Mouse (Mus musculus) C2C12 (cell line): ENCODE results near the gene Olfml1. TPM values are rescaled to one million over a fixed set of nuclear protein-coding genes. Genes with fewer than 3 reads are reported as not detected.

Source experiments
- H3K27me3 ChIP-seq: one replicate; pipeline ENCODE4 v1.6.1; 2011; ENCODE audit not compliant: control insufficient read depth, insufficient read depth, insufficient read length
- H3K36me3 ChIP-seq: one replicate; pipeline ENCODE4 v1.6.1; 2011; ENCODE audit not compliant: control insufficient read depth, insufficient read depth
- H3K4me3 ChIP-seq: one replicate; pipeline ENCODE4 v1.5.1; 2011; ENCODE audit warnings: mild to moderate bottlenecking, control low read depth; ENCODE audit not compliant: poor library complexity, insufficient read depth, severe bottlenecking
- H3K79me2 ChIP-seq: one replicate; pipeline ENCODE4 v1.6.1; 2011; ENCODE audit not compliant: control insufficient read depth, insufficient read depth
- H3K79me3 ChIP-seq: one replicate; pipeline ENCODE4 v1.6.1; 2011; ENCODE audit warnings: low read depth, control low read depth
- H3ac ChIP-seq: one replicate; pipeline ENCODE3; 2011; ENCODE audit warnings: low read depth; ENCODE audit not compliant: control insufficient read depth, insufficient read length
- CEBPB ChIP-seq: IDR thresholded peaks from one replicate; pipeline ENCODE4 v1.6.1; 2011; ENCODE audit warnings: low read depth, mild to moderate bottlenecking, control low read depth, moderate library complexity
- CTCF ChIP-seq: IDR thresholded peaks from one replicate; pipeline ENCODE4 v1.5.1; 2011; ENCODE audit not compliant: control insufficient read depth, insufficient read depth, insufficient read length
- FOSL1 ChIP-seq: IDR thresholded peaks from one replicate; pipeline ENCODE4 v1.8.0; 2011; ENCODE audit warnings: mild to moderate bottlenecking, low read length; ENCODE audit not compliant: poor library complexity, insufficient read depth, severe bottlenecking
- MAX ChIP-seq: IDR thresholded peaks from one replicate; pipeline ENCODE4 v1.6.1; 2011; ENCODE audit warnings: mild to moderate bottlenecking, control low read depth
- MYOD1 ChIP-seq: IDR thresholded peaks from one replicate; pipeline ENCODE4 v1.6.1; 2011; ENCODE audit warnings: low read depth; ENCODE audit not compliant: control insufficient read depth, insufficient read length
- MYOG ChIP-seq: IDR thresholded peaks from one replicate; pipeline ENCODE4 v1.6.1; 2011; ENCODE audit not compliant: control insufficient read depth, insufficient read length; ENCODE audit errors: extremely low read depth
- USF1 ChIP-seq: IDR thresholded peaks from one replicate; pipeline ENCODE4 v1.6.1; 2011; ENCODE audit warnings: low read depth, mild to moderate bottlenecking, control low read depth, moderate library complexity
- polyA plus RNA-seq: library from polyadenylated mRNA; unstranded; fragments of >200 nt; fragmentation: generic; extraction: Trizol; gene quantifications from one replicate; pipeline ENCODE4 v1.2.1, GENCODE M21; 2012; ENCODE audit warnings: missing spikeins

The Olfml1 gene
- polyA plus RNA-seq, 1 experiment: not detected

DNA sequence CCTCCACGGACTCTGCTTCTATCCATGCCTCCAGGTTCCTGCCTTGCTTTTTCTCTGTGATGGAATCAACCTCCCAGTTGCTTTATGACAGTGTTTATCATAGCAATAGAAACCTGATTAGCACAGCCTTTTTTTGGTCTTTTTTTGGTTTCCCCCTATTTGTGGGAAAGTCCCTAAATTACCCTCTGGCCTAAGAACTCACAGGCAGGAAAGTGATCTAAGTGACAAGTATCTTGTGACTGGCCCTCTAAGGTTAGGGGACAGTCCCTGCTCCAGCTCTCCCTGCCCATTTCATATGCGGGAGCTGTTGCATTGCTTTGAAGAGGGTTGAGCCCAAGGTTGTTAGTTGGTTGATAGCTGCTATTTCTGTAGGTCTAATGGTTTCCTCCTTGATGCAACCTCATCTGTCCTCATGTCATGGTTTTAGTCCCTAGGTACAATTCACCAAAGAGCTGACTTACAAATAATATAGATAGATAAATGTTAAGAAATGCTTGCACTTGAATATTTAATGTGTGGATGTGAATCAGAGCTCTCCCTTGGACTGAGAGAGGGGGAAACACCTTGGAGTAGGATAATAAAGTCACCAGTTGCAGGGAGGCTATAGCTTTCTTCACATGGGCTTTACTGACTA lies 42.5 kb downstream of the Olfml1 start:
- Histone ChIP-seq H3K79me2 (no peaks in the 10 kb centered on the region), H3K4me3 (no peak overlapping the region), H3K79me3 (no peaks in the 10 kb centered on the region), H3K36me3 (no peaks in the 10 kb centered on the region), H3K27me3 (no peaks in the 10 kb centered on the region), H3ac (no peak overlapping the region)
- TF ChIP-seq MAX: no peak
- TF ChIP-seq MYOG: no peak
- no peak for TF ChIP-seq USF1
- no peak for TF ChIP-seq CEBPB
- no peak for TF ChIP-seq CTCF
- no peak for TF ChIP-seq MYOD1
- no peak for TF ChIP-seq FOSL1

DNA sequence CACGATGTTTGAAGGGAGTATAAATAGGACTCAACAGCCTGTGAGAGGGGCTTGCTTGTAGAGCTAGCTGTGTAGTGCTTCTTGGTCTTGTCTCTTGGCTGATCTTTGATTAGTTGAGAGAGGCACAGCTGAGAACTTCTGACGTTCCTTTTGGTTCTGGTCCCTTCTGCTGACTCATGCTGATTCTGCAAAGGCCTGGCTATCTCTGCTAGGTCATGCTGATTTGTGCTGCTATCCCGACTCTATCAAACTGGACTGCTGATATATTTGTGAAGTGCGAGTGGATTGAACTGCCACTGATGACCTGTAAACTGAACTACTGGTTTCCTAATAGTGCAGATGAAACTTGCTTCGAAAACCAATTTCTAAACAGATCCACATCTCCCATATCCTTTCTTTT lies 43.6 kb downstream of the Olfml1 start:
- no peak overlapping the region for H3K4me3 ChIP-seq
- no peaks in the 10 kb centered on the region for H3K36me3 ChIP-seq
- no peak overlapping the region for H3ac ChIP-seq
- no peaks in the 10 kb centered on the region for H3K79me3 ChIP-seq
- H3K27me3 ChIP-seq: no peaks in the 10 kb centered on the region
- TF ChIP-seq MAX (no peak), MYOD1 (no peak), USF1 (no peak)
- no peaks in the 10 kb centered on the region for H3K79me2 ChIP-seq

DNA sequence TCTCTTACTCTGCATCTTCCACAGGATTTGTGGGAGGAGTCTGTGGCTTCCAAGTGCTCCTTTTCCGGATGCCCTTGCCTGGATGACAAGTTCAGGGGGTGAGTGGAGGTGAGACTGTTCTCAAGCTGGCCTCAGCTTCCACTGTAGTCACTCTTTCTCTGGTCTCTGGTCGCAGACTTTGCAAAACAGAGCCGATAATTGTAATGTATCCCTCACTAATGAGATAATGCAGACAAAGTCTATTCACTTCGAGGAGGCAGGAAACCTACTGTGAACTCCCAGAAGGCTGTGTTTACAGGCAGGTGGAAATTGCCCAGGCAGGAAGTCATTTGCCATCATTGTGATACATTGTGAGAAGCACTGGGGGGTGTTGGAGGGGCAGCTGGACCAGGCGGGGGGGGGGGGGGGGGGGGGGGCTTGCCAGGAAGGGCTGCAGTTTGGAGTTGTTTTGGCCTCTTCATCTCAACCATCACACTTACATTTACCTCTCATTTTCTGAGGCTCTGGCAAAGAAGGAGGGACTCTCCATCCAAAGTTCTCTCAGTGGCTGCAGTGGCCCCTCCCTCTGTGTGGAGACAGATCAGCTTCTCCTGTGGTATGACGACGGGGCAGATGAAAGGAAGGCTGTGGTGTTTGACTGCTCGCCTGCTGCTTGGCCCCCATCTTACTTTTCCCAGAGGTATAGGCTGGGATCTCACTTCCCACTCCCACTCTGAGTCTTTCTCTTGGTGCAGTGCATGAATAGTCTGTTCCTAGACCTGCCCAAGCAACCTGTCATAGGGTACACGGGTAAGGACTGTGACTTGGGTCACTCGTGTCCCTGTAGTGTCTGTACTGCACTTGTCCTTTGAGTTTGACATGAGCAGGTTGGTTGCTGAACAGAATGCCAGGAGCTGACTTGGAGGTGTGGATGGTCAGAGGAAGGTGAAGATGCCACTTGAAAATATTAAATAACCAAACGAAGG lies 51.1 kb downstream of the Olfml1 start:
- Histone ChIP-seq H3K79me3 (no peaks in the 10 kb centered on the region), H3K36me3 (no peaks in the 10 kb centered on the region), H3K79me2 (no peaks in the 10 kb centered on the region), H3ac (no peak overlapping the region), H3K27me3 (no peaks in the 10 kb centered on the region), H3K4me3 (no peak overlapping the region)
- TF ChIP-seq MYOG (no peak), CTCF (no peak), CEBPB (no peak), MYOD1 (no peak), USF1 (no peak), FOSL1 (no peak), MAX (no peak)

DNA sequence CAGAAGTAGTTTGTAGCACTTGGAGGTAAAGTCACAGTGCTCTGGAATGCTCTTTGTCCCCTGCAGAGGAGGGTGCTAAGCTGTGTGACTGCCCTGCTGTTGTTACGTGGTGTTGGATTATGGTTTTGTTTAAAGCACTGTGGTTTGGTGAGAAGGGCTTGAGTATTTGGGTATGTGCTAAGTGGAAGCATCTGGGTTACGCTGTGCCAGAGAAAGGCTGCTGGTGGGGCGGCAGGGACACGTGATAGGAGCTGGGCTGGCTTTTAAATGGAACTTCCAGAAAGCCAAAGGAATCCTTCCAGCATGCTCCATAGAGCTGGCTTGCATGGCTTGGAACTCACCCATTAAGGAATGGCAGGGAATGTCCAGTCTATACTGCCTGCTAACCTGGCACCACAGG lies 52.0 kb downstream of the Olfml1 start:
- Histone ChIP-seq H3K27me3 (no peaks in the 10 kb centered on the region), H3K79me3 (no peaks in the 10 kb centered on the region), H3K79me2 (no peaks in the 10 kb centered on the region), H3ac (no peak overlapping the region), H3K36me3 (no peaks in the 10 kb centered on the region), H3K4me3 (no peak overlapping the region)
- TF ChIP-seq FOSL1 (no peak), CTCF (no peak), MYOG (no peak), USF1 (no peak), MYOD1 (no peak), MAX (no peak), CEBPB (no peak)

DNA sequence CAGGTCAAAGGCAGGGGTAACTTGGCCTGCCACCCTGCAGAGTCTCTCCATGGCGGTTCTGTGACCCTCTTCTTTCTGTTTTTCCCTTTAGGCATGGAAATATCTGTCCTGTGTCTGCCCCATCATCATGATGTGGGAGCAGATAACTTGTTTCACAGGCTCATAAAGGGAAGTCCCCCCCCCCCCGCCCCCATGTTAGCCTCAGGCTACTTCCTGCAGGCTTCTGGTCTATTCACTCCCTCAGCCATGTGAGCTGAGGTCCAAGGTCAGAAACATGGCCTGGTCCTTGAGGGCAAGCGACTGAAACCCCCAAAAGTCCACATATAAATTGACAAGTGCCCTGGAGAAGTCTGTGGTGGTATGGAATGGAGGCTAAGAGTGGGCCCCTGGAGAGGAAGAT lies 52.9 kb downstream of the Olfml1 start:
- H3K79me2 ChIP-seq: no peaks in the 10 kb centered on the region
- H3K4me3 ChIP-seq: no peak overlapping the region
- H3K27me3 ChIP-seq: no peaks in the 10 kb centered on the region
- TF ChIP-seq CTCF: no peak
- H3ac ChIP-seq: no peak overlapping the region
- no peaks in the 10 kb centered on the region for H3K36me3 ChIP-seq
- no peaks in the 10 kb centered on the region for H3K79me3 ChIP-seq

DNA sequence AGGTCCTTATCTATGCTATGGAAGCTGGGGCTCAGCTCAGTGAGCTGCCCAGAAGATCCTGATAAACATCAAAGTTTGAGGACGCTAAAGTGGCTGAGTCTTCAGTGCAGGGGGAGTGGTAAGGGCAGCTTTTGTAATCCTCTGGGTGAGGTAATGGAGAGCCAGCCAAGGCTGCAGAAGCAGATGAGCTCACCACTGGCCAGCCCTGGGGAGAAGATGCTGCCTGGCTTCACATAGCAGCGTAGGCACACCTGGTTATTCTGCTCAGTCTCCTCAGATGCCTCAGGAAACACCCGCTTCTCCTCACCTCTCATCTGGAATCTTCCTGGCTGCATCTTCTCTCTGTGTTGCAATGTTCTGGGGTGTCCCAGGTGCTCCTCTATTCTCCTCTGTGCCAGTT lies 57.2 kb downstream of the Olfml1 start:
- H3ac ChIP-seq: no peak overlapping the region

More for the DNA sequence above, 57.2 kb downstream of the Olfml1 start:
- no peaks in the 10 kb centered on the region for H3K27me3 ChIP-seq
- TF ChIP-seq CTCF (no peak), MAX (no peak), USF1 (no peak), MYOG (no peak), FOSL1 (no peak), MYOD1 (no peak), CEBPB (no peak)
- H3K36me3 ChIP-seq: no peaks in the 10 kb centered on the region
- no peaks in the 10 kb centered on the region for H3K79me3 ChIP-seq
- no peaks in the 10 kb centered on the region for H3K79me2 ChIP-seq
- H3K4me3 ChIP-seq: no peak overlapping the region
